Mouse (Mus musculus) urinary bladder, adult 2 months (tissue): Measurements from ENCODE around the gene Zbtb8a. TPM values are rescaled to one million over a fixed set of nuclear protein-coding genes. Genes with fewer than 3 reads are reported as not detected.
"Not testable (repeated sequence)": the region's sequence is repeated elsewhere in the genome, so short reads cannot be mapped to it uniquely, and the experiment has no call there.

Source experiments
- DNase-seq: peaks from one replicate; pipeline ENCODE4 v3.0.0; 2022; ENCODE audit warnings: low spot score
- polyA plus RNA-seq: library from polyadenylated mRNA; depleted of rRNA; stranded (reverse); fragments of >200 nt; gene quantifications from 2 replicates; pipeline ENCODE4 v1.2.3, GENCODE M21; 2012; rRNA removed

The Zbtb8a gene
- polyA plus RNA-seq = 18.7 and 21.0 TPM in 2 replicates

- peak; percentile 50 for DNase-seq
These were observed at the start of gene Zbtb8a for GRCm38 (mm10) chr4:129377601-129378390. Gene Zbtb8a (minus strand): TSS chr4:129378116.

- DNase-seq = no peak
These were observed 40.4 kb upstream of the Zbtb8a start for GRCm38 (mm10) chr4:129418321-129418720.

- no peak for DNase-seq
These were observed 38.6 kb upstream of the Zbtb8a start for GRCm38 (mm10) chr4:129416478-129416877.

- no peak for DNase-seq
These were observed 38.0 kb upstream of the Zbtb8a start for GRCm38 (mm10) chr4:129415892-129416291.

GRCm38 (mm10) chr4:129410991-129411390 is 33.1 kb upstream of the Zbtb8a start:
- DNase-seq = no peak

GRCm38 (mm10) chr4:129410532-129410931 is 32.6 kb upstream of the Zbtb8a start:
- not testable (repeated sequence) for DNase-seq

GRCm38 (mm10) chr4:129406447-129406846 is 28.5 kb upstream of the Zbtb8a start:
- DNase-seq = peak; percentile 30

GRCm38 (mm10) chr4:129399813-129400212 is 21.9 kb upstream of the Zbtb8a start:
- DNase-seq = no peak

GRCm38 (mm10) chr4:129396960-129397359 is 19.0 kb upstream of the Zbtb8a start:
- no peak for DNase-seq

- no peak for DNase-seq
These were observed 16.4 kb upstream of the Zbtb8a start for GRCm38 (mm10) chr4:129394089-129394870.

- no peak for DNase-seq
These were observed 13.1 kb upstream of the Zbtb8a start for GRCm38 (mm10) chr4:129390936-129391557.

GRCm38 (mm10) chr4:129390216-129390743 is 12.4 kb upstream of the Zbtb8a start:
- no peak for DNase-seq

GRCm38 (mm10) chr4:129388404-129388803 is 10.5 kb upstream of the Zbtb8a start:
- no peak for DNase-seq

- no peak for DNase-seq
These were observed 9.1 kb upstream of the Zbtb8a start for GRCm38 (mm10) chr4:129386989-129387388.

- no peak for DNase-seq
These were observed 8.5 kb upstream of the Zbtb8a start for GRCm38 (mm10) chr4:129386269-129386946.

- DNase-seq = no peak
These were observed 7.8 kb upstream of the Zbtb8a start for GRCm38 (mm10) chr4:129385685-129386084.

- DNase-seq = no peak
These were observed 6.5 kb upstream of the Zbtb8a start for GRCm38 (mm10) chr4:129384440-129384839.

- no peak for DNase-seq
These were observed 5.7 kb upstream of the Zbtb8a start for GRCm38 (mm10) chr4:129383586-129383985.

GRCm38 (mm10) chr4:129382488-129382887 is 4.6 kb upstream of the Zbtb8a start:
- DNase-seq = no peak

- DNase-seq = no peak
These were observed 4.1 kb upstream of the Zbtb8a start for GRCm38 (mm10) chr4:129382029-129382428.

- DNase-seq = no peak
These were observed 3.2 kb upstream of the Zbtb8a start for GRCm38 (mm10) chr4:129381148-129381547.

- DNase-seq = no peak
These were observed 1.9 kb upstream of the Zbtb8a start for GRCm38 (mm10) chr4:129379805-129380204.
